Mouse (Mus musculus) c-Kit-positive CD71-negative TER-119-negative erythroid progenitor cells, embryonic 14.5 days (primary cell): ENCODE data around the gene Gm21188.
"Not testable (repeated sequence)": the region's sequence is repeated elsewhere in the genome, so short reads cannot be mapped to it uniquely, and the experiment has no call there.

Experiments
- DNase-seq: peaks from one replicate; pipeline ENCODE4 v3.0.0-alpha.2; 2013; ENCODE audit warnings: low read depth

Gm21188 gene

DNA sequence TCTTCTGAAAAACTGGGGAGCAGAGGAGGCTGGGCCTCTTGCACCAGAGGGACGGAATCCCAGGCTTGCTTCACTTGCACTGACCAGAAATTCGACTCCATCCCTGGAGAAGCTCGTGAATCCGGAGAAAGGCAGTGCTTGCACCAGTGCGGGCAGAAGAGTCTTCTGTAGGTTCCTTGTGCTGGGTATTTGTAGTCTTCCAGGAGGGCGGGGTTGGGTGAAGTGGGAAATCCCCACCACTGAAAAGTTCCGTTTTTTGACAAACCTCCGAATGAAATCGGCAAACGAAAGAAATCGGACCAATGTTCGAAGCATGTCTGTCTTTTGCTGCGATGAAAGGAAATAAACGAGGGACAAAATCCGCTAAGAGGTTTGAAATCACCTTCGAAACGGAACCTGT is 25.1 kb downstream of the Gm21188 start, which contains the start of gene Gm36079:
Gene Gm36079, minus strand, starts transcription at position 101 of the 400 bp plus-strand sequence.
- DNase-seq = not testable (repeated sequence)

DNA sequence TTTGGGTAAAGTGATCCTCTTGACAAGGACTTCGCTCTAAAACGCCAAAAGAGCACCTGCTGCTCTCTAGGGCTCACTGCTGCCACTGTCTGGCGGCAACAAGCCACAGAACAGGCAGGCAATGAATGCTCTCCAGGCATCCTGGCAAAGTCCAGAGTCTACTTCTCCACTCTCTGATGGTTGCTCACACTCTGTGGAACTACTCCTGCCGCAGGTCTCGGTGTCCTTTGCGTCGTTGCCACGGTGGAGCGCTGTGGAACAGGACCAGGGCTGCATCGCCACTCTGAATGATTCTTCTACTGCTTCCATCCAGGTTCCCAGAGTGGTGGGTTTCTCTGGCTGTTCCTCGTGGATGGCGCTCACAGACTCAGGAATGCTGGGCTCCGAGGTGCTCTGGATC is 25.6 kb downstream of the Gm21188 start:
- not testable (repeated sequence) for DNase-seq

DNA sequence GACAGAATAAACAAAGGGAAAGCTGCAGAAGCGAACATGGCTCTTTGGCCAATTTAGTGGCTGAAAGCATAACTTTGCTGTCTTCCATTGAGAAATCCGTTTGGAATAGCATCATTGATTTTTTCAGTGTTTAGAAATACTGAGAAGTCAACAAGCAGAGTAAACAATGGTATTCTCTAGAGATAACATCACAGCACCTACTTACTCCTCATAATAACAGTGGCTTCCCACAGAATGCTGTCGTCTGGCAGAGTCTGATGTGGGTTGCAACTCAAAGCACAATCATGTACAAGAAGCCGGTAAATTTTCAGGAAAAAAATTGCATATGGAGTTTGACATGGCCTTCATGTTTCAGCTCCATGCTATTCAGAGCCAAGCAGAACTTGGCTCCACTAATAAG is 26.4 kb downstream of the Gm21188 start:
- DNase-seq = not testable (repeated sequence)

DNA sequence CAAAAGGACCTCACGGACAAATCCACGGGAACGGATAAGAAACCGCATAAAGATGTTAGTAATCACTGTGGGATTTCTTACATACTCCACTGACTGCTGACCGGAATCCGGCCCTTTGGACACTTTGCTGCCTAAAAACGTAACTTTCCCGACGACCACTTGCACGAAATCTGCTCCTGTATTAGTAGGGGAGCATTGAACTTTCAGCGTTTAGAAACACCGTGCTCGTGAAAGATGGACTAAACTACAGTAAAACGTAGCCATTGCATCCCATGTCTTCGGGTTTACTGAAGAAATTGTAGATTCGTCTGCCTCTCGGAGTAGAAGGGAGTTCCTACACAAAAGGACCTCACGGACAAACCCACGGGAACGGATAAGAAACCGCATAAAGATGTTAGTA is 27.0 kb downstream of the Gm21188 start:
- not testable (repeated sequence) for DNase-seq

DNA sequence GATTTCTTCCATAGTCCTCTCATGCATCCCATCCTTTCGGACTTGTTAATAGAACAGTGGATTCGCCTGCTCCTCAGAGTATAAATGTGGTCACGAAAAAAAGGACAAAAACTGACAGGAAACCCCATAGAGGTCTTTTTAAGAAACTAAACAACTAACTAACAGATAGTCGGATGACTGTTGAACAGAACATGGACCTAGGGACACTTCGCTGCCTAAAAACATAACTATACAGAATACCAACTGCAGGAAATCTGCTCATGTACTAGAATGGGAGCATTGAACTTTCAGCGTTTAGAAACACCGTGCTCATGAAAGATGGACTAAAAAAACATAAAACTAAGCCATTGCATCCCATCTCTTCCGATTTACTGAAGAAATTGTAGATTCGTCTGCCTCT is 27.4 kb downstream of the Gm21188 start:
- not testable (repeated sequence) for DNase-seq

DNA sequence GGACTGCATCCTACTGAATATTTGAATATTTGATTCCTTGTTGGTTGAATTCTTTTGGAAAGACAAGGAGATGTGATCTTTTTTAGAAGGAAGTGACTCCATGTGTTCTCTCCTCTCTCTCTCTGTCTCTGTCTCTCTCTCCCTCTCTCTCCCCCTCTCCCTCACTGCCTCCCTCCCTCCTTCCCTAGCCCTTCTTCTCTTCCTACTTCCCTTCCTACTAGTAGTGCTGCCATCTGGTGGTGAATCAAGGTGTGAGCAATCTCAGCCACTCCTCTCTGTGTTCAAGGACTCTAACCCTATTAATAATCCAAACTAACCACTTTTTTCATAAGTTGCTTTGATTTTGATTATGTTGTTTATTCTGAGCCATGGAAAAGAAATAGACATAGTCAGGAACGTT is 30.5 kb downstream of the Gm21188 start:
- not testable (repeated sequence) for DNase-seq

DNA sequence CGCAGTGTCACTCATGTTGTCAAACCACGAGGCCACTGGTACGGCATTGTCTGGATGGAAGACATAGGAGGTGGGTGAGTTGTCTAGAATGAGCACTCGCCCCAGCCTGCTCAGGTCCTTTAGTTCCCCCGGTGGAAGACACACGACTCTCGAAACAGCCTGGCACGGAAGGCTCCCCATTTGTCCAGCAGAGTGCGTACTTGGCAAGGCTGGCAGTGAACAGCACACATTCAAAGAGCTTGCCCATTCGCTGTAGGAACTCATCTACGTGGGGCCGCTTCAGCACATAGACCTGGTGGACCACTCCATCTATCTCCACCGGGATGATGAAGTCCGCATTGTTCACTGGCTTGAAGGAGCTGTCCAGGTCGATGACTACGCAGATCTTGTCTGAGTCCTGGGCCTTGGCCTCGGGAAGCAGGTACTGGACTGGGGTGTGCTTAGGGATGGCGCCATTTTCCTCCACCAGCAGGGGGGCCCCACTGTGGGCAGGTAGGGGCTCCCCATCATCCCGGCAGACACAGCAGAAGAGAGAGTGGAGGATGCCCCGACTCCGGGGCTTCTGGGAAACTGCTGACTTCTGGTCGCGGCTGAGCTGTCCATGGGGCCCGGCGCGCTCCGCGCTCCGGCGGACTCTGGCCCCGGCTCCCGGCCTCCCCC is 36.5 kb downstream of the Gm21188 start:
- not testable (repeated sequence) for DNase-seq

DNA sequence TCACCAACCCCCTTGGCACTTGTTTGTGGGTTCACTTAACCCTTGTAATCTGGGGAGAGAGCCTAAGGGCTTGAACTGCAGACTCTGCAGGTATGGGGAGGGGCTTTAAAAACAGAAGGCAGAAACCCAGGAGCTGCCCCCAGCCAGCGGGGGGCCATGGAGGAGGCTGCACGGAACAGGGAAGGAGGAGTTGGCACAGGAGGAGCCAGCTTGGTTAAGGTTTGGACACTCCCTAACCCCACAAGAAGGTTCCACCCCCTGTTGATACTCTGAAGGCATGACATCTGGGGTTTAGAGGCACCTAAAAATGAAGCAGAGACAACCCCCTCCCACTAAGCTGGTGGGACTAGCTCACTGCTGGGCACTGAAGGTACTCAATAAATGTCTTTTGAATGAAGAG is 38.0 kb downstream of the Gm21188 start:
- DNase-seq = not testable (repeated sequence)

DNA sequence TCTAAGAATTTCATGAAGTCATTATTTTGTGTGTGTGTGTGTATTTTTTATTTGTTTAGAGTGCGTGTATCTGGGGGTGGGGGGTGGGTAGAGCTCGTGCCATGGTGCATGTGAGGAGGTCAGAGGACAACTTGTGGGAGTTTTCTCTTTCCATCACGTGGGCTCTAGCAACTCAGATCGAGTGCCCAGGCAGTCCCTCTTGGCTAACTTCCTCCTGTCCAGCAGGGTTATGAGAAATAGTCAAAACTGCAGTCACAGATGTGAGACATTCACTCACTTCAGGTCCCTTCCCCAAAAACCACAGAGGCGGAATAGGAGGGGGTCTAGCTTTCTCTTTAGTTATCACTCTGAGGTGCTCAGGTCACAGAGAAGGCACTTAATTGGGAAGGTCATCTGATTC is 38.5 kb downstream of the Gm21188 start:
- DNase-seq = not testable (repeated sequence)

DNA sequence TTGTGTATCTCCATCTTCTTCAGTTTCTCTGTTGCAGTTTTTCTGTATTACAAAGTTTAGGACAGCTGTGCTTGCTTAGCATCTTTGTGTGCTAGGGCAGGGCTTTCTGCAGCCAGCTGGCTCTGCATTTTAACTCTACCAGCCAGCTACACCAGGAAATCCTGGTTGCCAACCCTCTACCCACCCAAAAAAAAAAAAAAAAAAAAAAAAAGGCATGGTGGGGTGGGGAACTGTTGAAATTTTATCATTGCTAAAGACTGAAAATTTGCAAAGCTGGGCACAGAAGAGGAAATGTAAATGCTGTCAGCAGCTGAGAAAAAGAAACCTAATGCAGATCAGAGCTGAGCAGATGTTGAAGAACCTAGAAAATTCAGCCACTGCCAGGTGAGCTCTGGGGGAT is 41.9 kb downstream of the Gm21188 start:
- not testable (repeated sequence) for DNase-seq

DNA sequence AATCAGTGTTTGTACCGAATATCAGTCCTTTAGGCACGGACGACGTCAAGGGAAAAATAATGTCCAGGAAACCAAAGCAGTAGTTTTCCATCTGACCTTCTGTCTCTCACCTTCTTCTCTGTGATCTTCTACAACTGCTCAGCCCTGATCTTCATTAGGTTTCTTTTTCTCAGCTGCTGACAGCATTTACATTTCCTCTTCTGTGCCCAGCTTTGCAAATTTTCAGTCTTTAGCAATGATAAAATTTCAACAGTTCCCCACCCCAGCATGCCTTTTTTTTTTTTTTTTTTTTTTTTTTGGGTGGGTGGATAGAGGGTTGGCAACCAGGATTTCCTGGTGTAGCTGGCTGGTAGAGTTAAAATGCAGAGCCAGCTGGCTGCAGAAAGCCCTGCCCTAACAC is 52.8 kb downstream of the Gm21188 start:
- not testable (repeated sequence) for DNase-seq

DNA sequence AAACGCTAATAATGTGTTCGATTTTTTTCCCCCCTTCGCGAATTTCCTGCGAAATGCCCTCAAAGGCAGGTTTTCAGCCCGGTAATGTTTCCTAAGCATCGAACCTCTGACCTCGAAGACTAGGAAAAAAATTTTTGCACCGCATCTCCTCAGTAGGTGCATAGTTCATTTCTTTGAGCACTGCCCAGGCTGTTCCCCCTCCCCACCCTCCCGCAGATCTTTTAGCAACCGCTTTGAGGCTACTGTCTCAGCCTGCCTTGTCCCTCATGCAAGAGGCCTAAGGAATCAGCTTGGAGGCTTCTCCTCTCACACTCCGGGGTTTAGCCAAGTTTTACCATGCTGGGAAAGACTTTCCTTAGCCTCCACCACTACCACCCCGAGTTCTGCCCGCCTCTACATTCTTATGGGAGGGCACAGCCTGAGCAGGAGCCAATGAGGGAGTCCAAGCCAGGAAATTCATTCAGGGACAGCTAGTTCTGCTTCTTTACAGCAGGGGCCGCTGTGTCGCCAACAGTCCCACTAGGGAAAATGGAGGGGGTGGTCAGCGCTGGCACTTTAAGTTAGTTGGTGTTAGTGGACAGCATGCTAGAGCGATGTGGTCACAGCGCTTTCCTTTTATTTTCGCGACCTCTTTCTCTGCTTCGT is 53.4 kb downstream of the Gm21188 start:
- not testable (repeated sequence) for DNase-seq

DNA sequence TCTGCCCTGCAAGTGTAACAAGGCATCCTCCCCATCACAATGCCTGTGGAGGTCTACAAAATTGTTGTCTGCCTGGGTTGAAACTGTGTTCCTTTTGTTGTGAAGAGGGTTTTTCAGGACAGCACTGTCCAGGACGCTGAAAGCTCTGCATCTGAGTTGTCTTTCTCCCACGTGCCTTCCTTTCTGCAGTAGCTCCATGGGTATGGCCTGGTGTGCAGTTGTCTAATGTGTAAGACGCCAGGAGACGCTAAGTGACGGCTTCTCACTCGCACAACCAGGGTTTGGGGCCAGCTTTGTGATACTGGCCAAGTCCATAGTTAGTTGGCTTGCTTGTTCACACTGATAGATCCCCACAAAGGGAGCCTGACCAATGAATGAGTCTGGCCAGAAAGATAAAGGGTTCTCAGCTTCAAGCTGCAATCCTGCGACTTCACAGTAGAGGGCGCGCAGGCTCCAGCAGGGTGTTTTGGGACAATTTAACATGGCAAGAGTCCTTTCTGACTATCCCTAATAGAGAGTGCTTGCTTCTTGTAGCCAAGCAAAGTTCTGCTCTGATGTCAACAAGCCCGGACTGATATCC is 60.0 kb downstream of the Gm21188 start:
- DNase-seq = not testable (repeated sequence)

DNA sequence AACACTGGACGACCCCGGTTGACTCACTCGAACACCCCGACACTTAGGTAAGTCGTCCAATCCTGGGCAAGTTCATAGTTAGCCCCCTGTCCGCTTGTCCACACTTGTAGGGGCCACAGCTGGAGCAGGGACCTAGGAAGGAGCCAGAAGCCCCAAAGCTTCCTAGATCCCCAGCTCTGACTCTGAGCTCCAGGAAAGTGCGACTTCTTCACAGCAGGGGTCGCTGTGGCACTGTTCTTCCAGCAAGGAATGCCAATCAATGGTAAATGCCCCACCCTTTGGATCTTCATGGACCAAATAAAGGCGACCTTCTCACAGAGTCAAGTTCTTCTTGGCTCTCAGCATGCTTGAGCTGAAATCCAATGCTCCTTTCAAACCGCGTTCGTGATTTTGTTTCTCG is 60.7 kb downstream of the Gm21188 start:
- DNase-seq = not testable (repeated sequence)
